ENCODE assay signal across 25 mouse cellular contexts in genomic region chr11:67903756-67904155, GRCm38 (mm10). TPM values are rescaled to one million over a fixed set of nuclear protein-coding genes. Genes with fewer than 3 reads are reported as not detected.
DNase-seq lines count a peak whose midpoint lies in the region; ATAC-seq and TF ChIP-seq lines count a peak whose summit lies in the region.
"Had no signal": no experiment of that assay in that cellular context is flagged by ENCODE, and none has a peak within 500 bp of the region (broad histone marks: within the 10 kb centered on the region; RNA-seq: fewer than 3 reads in every experiment).

No protein-coding gene starts in this region.

- TF ChIP-seq POLR2A in myocyte (IDR thresholded peaks at IDR 0.05; ENCODE audit: insufficient read length, low read depth), result no peak

- DNase-seq in forebrain, embryonic 11.5 days (ENCODE audit: low spot score), result peak; percentile 18
- DNase-seq in 3T3-L1 (ENCODE audit: low read depth, low spot score), result peak; percentile 56
- no peak for DNase-seq in heart, postnatal 25 days (ENCODE audit: low spot score)
- DNase-seq: adrenal gland, adult 2 months; adrenal gland, adult 8-10 months; adrenal gland, postnatal 10 days; adrenal gland, postnatal 14 days; adrenal gland, postnatal 25 days; adrenal gland, postnatal 36 days; B cell, adult 2 months; cerebellum, adult 11 months; cerebellum, adult 11-12 months; cerebellum, adult 18-20 months; cerebellum, adult 2 months had no signal

- ATAC-seq in forebrain, embryonic 11.5 days (replicated peaks; ENCODE audit: low FRiP score), result no peak
- no peak for ATAC-seq in forebrain, embryonic 13.5 days
- no peak for ATAC-seq in liver, embryonic 12.5 days
- ATAC-seq in forebrain, embryonic 16.5 days, result no peak
- ATAC-seq: activated CD4-positive, CD25-positive, alpha-beta regulatory T cell, adult 4 months; CD4-positive, CD25-positive, alpha-beta regulatory T cell, adult 4 months; Patski had no signal

- H3K79me2 ChIP-seq in C2C12 (ENCODE audit: control insufficient read depth, insufficient read depth) (no peaks in the 10 kb centered on the region), myocyte (ENCODE audit: control insufficient read depth, insufficient read depth) (no peaks in the 10 kb centered on the region)

- no peak overlapping the region for H3K9ac ChIP-seq in forebrain, embryonic 11.5 days (ENCODE audit: low read length)
- H3K9ac ChIP-seq in forebrain, embryonic 13.5 days, result no peak overlapping the region
- H3K9ac ChIP-seq in liver, embryonic 12.5 days, result no peak overlapping the region
- H3K9ac ChIP-seq in forebrain, embryonic 16.5 days (replicated peaks; ENCODE audit: low read depth, low read length), result no peak overlapping the region

- no peak overlapping the region for H3K4me2 ChIP-seq in forebrain, embryonic 11.5 days (ENCODE audit: low read depth, low read length, severe bottlenecking)
- no peak overlapping the region for H3K4me2 ChIP-seq in forebrain, embryonic 13.5 days
- H3K4me2 ChIP-seq in myocyte (ENCODE audit: low read depth), result no peak overlapping the region
- no peak overlapping the region for H3K4me2 ChIP-seq in liver, embryonic 12.5 days
- H3K4me2 ChIP-seq in forebrain, embryonic 16.5 days (ENCODE audit: low read length), result no peak overlapping the region

- intact Hi-C loops in heart, postnatal 25 days (cut with DNase I), result no loop called here

- WGBS in forebrain, embryonic 11.5 days, result 91% methylated on average over 4 of the region's 4 CpGs
- 94% methylated on average over 4 of the region's 4 CpGs for WGBS in forebrain, embryonic 13.5 days
- 73% methylated on average over 4 of the region's 4 CpGs for WGBS in liver, embryonic 12.5 days (ENCODE audit: insufficient replicate concordance)
- 90% methylated on average over 4 of the region's 4 CpGs for WGBS in forebrain, embryonic 16.5 days

- H3K79me3 ChIP-seq in C2C12 (ENCODE audit: low read depth), result no peaks in the 10 kb centered on the region

- no peak overlapping the region for H3K4me3 ChIP-seq in forebrain, embryonic 11.5 days (ENCODE audit: low read depth, low read length)
- no peak overlapping the region for H3K4me3 ChIP-seq in forebrain, embryonic 13.5 days
- no peak overlapping the region for H3K4me3 ChIP-seq in C2C12 (ENCODE audit: insufficient read depth, poor library complexity, severe bottlenecking)
- H3K4me3 ChIP-seq in myocyte, result no peak overlapping the region
- H3K4me3 ChIP-seq in liver, embryonic 12.5 days, result no peak overlapping the region
- H3K4me3 ChIP-seq in forebrain, embryonic 16.5 days (replicated peaks; ENCODE audit: low read length), result no peak overlapping the region

- H3K27ac ChIP-seq in forebrain, embryonic 11.5 days (ENCODE audit: low read depth, low read length), result no peak overlapping the region
- no peak overlapping the region for H3K27ac ChIP-seq in forebrain, embryonic 13.5 days
- H3K27ac ChIP-seq in liver, embryonic 12.5 days, result no peak overlapping the region
- no peak overlapping the region for H3K27ac ChIP-seq in forebrain, embryonic 16.5 days (ENCODE audit: low read length)

- no peaks in the 10 kb centered on the region for H3K27me3 ChIP-seq in forebrain, embryonic 11.5 days (ENCODE audit: control insufficient read depth, insufficient read depth, low read length)
- no peaks in the 10 kb centered on the region for H3K27me3 ChIP-seq in forebrain, embryonic 13.5 days
- H3K27me3 ChIP-seq in C2C12 (ENCODE audit: control insufficient read depth, insufficient read depth, insufficient read length) (no peaks in the 10 kb centered on the region), myocyte (ENCODE audit: control insufficient read depth, insufficient read depth, insufficient read length) (no peaks in the 10 kb centered on the region)
- H3K27me3 ChIP-seq in liver, embryonic 12.5 days (replicated peaks), result no peaks in the 10 kb centered on the region
- no peaks in the 10 kb centered on the region for H3K27me3 ChIP-seq in forebrain, embryonic 16.5 days (replicated peaks; ENCODE audit: control insufficient read depth, insufficient read depth, low read length)
- H3K27me3 ChIP-seq: Patski had no signal

- no peaks in the 10 kb centered on the region for H3K36me3 ChIP-seq in forebrain, embryonic 11.5 days (ENCODE audit: control insufficient read depth, insufficient read depth, low read length)
- no peaks in the 10 kb centered on the region for H3K36me3 ChIP-seq in forebrain, embryonic 13.5 days (ENCODE audit: poor library complexity, severe bottlenecking)
- H3K36me3 ChIP-seq in C2C12 (ENCODE audit: control insufficient read depth, insufficient read depth) (no peaks in the 10 kb centered on the region), myocyte (ENCODE audit: control insufficient read depth, insufficient read depth) (no peaks in the 10 kb centered on the region)
- H3K36me3 ChIP-seq in liver, embryonic 12.5 days, result no peaks in the 10 kb centered on the region
- no peaks in the 10 kb centered on the region for H3K36me3 ChIP-seq in forebrain, embryonic 16.5 days (ENCODE audit: control insufficient read depth, insufficient read depth)
- H3K36me3 ChIP-seq: G1E had no signal

- H3K4me1 ChIP-seq in forebrain, embryonic 11.5 days (replicated peaks; ENCODE audit: control insufficient read depth, insufficient read depth, low read length), result no peaks in the 10 kb centered on the region
- H3K4me1 ChIP-seq in forebrain, embryonic 13.5 days, result no peaks in the 10 kb centered on the region
- H3K4me1 ChIP-seq in liver, embryonic 12.5 days, result no peaks in the 10 kb centered on the region
- no peaks in the 10 kb centered on the region for H3K4me1 ChIP-seq in forebrain, embryonic 16.5 days (replicated peaks; ENCODE audit: control insufficient read depth, insufficient read depth, low read length)

- H3K9me3 ChIP-seq in forebrain, embryonic 11.5 days (ENCODE audit: control insufficient read depth, low read length), result no peaks in the 10 kb centered on the region
- no peaks in the 10 kb centered on the region for H3K9me3 ChIP-seq in forebrain, embryonic 13.5 days (replicated peaks)
- no peaks in the 10 kb centered on the region for H3K9me3 ChIP-seq in liver, embryonic 12.5 days (replicated peaks)
- H3K9me3 ChIP-seq in forebrain, embryonic 16.5 days (ENCODE audit: control insufficient read depth, low read length), result no peaks in the 10 kb centered on the region

- no peak for TF ChIP-seq CTCF in C2C12 (IDR thresholded peaks at IDR 0.05; ENCODE audit: control insufficient read depth, insufficient read depth, insufficient read length)

- no peak overlapping the region for H3ac ChIP-seq in C2C12 (ENCODE audit: control insufficient read depth, insufficient read length, low read depth)
- H3ac ChIP-seq in myocyte (ENCODE audit: control insufficient read depth, insufficient read length), result no peak overlapping the region

TF ChIP-seq in C2C12, 6 proteins besides CTCF, POLR2A, EP300 and RAD21:
- no peak for TF ChIP-seq MAX (IDR thresholded peaks at IDR 0.05)
- TF ChIP-seq USF1 (IDR thresholded peaks at IDR 0.05; ENCODE audit: low read depth), result peak; percentile 60
- no peak for TF ChIP-seq MYOD1 (IDR thresholded peaks at IDR 0.05; ENCODE audit: control insufficient read depth, insufficient read length, low read depth)

TF ChIP-seq in myocyte, 11 proteins besides CTCF, POLR2A, EP300 and RAD21:
- TF ChIP-seq POLR2AphosphoS2 (IDR thresholded peaks at IDR 0.05; ENCODE audit: insufficient read length, low read depth) (no peak), USF1 (IDR thresholded peaks at IDR 0.05; ENCODE audit: low read depth) (peak; percentile 33), TCF12 (IDR thresholded peaks at IDR 0.05; ENCODE audit: insufficient read depth, poor library complexity, severe bottlenecking) (no peak), MYOD1 (IDR thresholded peaks at IDR 0.05; ENCODE audit: control insufficient read depth in 1 of 3, insufficient read length in 2 of 3, low read depth in 2 of 3) (no peak)

RNA-seq across cellular contexts. Expression of gene Usp43, which starts 18.2 kb away (rescaled TPM):
- 1.0 and 1.4 TPM in 2 replicates for polyA plus RNA-seq in forebrain, embryonic 11.5 days (2014; fragmentation: Nextera tagmentation; extraction: Ambion mirVana)
- polyA plus RNA-seq in forebrain, embryonic 13.5 days (2015; fragmentation: Nextera tagmentation; extraction: Ambion mirVana), result 0.37 and 0.39 TPM in 2 replicates
- polyA plus RNA-seq in C2C12 (2012; fragmentation: generic; extraction: Trizol), result 3.4 TPM
- polyA plus RNA-seq in myocyte (2012; fragmentation: generic; extraction: Trizol), result 3.5 TPM
- polyA plus RNA-seq in liver, embryonic 12.5 days (2016; fragmentation: Nextera tagmentation; extraction: Ambion mirVana), result 0.07 and 0.11 TPM in 2 replicates
- total RNA-seq in heart, postnatal 25 days (2021), result 1 to 10 TPM; 2.0 to 2.8 TPM
- 3.0 and 3.8 TPM in 2 replicates for polyA plus RNA-seq in forebrain, embryonic 16.5 days (2015; fragmentation: Nextera tagmentation; extraction: Ambion mirVana)
- total RNA-seq: CH12.LX, MEL had no signal
- polyA plus RNA-seq: activated CD4-positive, CD25-positive, alpha-beta regulatory T cell, adult 4 months; CD4-positive, CD25-positive, alpha-beta regulatory T cell, adult 4 months; G1E had no signal
